Mouse (Mus musculus): ENCODE measurements around the gene Plch1. TPM values are rescaled to one million over a fixed set of nuclear protein-coding genes. Genes with fewer than 3 reads are reported as not detected.

Plch1 gene
- polyA plus RNA-seq, 1 experiment from 2014 or later = 27.5 TPM

DNA sequence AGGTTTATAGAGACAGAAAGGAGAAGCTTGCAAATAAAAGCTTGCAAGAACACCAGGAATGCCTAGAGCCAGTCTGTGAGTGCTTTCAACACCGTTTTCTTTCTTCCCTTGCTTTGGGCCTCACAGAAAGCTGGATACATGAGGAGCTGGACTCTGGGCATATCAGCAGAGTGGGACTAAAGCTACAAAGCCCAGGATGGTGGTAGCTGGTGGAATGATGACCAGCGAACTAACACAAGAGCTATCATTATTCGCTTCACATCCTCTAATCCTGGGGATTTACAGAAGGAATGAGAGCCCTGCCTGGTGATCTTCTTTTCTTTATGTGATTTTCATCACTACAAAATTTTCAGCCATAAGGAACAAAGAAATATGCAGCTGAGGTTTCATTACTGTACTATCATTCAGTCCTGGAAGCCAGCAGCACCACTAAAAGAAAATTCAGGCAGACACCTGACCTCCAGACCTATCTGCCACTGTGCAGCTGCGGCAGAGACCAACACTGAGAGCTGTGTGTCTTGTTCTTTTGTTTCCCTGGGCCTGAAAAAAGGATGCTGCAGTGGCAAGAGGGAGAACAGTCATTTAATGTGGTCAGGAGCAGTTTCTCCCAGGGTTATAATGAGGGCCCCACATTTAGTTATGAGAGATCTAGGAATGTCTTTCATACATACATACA is 172.5 kb downstream of the Plch1 start:
- Histone ChIP-seq H3K4me3 (ENCODE audit: low read depth, low read length) (no peak overlapping the region), H3K4me1 (replicated peaks; ENCODE audit: control insufficient read depth, insufficient read depth, low read length) (no peaks in the 10 kb centered on the region), H3K9ac (ENCODE audit: low read length) (no peak overlapping the region), H3K27ac (ENCODE audit: low read depth, low read length) (no peak overlapping the region), H3K4me2 (ENCODE audit: low read depth, low read length, severe bottlenecking) (no peak overlapping the region), H3K36me3 (ENCODE audit: control insufficient read depth, insufficient read depth, low read length) (no peaks in the 10 kb centered on the region; the same call in 1 of the 2 replicates), H3K9me3 (ENCODE audit: control insufficient read depth, low read length) (no peaks in the 10 kb centered on the region), H3K27me3 (ENCODE audit: control insufficient read depth, insufficient read depth, low read length) (no peaks in the 10 kb centered on the region)
- 64% methylated on average over 4 of the region's 4 CpGs for WGBS
- ATAC-seq (replicated peaks; ENCODE audit: low FRiP score) = no peak
- no peak for DNase-seq (ENCODE audit: low spot score)

DNA sequence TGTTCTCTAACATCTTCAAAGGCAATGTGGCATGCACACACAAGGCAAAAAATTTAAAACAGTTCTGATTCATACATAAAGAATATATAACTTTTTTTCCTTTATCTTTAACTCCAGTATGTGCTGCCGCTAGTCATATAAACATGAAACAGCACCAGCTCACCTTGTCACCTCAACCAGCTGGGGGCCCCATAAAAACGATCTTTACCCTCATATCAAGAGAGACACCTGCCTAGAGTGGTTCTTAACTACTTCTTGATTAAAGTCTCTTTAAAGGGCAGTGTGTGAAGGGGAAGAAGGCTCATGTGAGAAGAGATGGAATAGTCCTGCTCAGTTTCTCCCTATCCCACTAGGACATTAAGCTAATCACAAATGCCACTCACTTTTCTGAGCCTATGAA is 205.6 kb downstream of the Plch1 start:
- Histone ChIP-seq H3K27ac (ENCODE audit: low read depth, low read length) (no peak overlapping the region), H3K27me3 (ENCODE audit: control insufficient read depth, insufficient read depth, low read length) (no peaks in the 10 kb centered on the region), H3K9ac (ENCODE audit: low read length) (no peak overlapping the region), H3K4me3 (ENCODE audit: low read depth, low read length) (no peak overlapping the region), H3K4me2 (ENCODE audit: low read depth, low read length, severe bottlenecking) (no peak overlapping the region), H3K4me1 (replicated peaks; ENCODE audit: control insufficient read depth, insufficient read depth, low read length) (no peaks in the 10 kb centered on the region), H3K36me3 (ENCODE audit: control insufficient read depth, insufficient read depth, low read length) (no peaks in the 10 kb centered on the region; the same call in 1 of the 2 replicates), H3K9me3 (ENCODE audit: control insufficient read depth, low read length) (no peaks in the 10 kb centered on the region)
- no peak for ATAC-seq (replicated peaks; ENCODE audit: low FRiP score)
- DNase-seq (ENCODE audit: low spot score) = no peak
- 89% methylated on average over 2 of the region's 2 CpGs for WGBS

DNA sequence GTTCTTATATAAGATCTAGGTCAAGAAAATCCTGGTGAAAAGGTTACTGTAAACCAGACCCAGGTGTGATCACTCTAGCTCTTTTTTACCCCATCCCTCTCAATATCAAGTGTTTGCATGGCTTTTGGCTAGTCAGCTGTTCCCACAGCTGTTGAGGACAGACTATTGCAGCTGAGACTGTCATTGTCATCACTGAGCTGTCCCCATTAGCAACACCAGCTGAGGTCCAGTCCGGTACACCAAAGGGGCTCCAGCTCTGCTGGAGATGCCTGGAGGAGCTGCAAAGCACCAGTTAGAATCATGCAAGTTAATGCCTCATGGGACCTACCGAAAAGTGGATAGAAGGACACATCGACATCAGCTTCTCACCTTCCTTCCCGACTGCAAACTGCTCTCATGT is 206.5 kb downstream of the Plch1 start:
- H3K36me3 ChIP-seq (ENCODE audit: control insufficient read depth, insufficient read depth, low read length) = no peaks in the 10 kb centered on the region
- DNase-seq (ENCODE audit: low spot score) = no peak

DNA sequence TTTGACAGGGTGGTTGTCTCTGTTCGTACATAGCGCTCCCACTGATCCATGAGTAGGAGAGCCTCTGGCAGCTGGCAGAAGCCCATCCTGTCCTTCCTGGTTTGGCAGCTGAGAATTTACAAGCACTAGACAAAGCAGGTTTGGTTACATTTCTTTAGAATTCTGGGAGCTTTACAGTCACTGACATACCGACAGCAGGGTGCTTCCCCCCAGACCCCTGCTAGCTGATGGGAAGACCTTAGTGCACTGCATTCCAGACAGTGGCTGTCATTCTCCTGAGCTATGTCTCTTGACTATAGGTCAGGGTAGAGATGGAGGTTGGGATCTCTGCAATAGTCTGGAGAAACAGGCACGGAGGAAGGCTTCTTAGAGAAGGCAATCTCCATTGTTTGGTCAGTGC is 230.5 kb downstream of the Plch1 start:
- Histone ChIP-seq H3K27me3 (ENCODE audit: control insufficient read depth, insufficient read depth, low read length) (no peaks in the 10 kb centered on the region), H3K27ac (ENCODE audit: low read depth, low read length) (no peak overlapping the region), H3K4me1 (replicated peaks; ENCODE audit: control insufficient read depth, insufficient read depth, low read length) (no peaks in the 10 kb centered on the region), H3K36me3 (ENCODE audit: control insufficient read depth, insufficient read depth, low read length) (no peaks in the 10 kb centered on the region), H3K4me3 (ENCODE audit: low read depth, low read length) (no peak overlapping the region), H3K9me3 (ENCODE audit: control insufficient read depth, low read length) (no peaks in the 10 kb centered on the region), H3K4me2 (ENCODE audit: low read depth, low read length, severe bottlenecking) (no peak overlapping the region), H3K9ac (ENCODE audit: low read length) (no peak overlapping the region)
- DNase-seq (ENCODE audit: low spot score) (no peak), ATAC-seq (replicated peaks; ENCODE audit: low FRiP score) (no peak)
- WGBS = 62% methylated on average over 4 of the region's 4 CpGs

More for the DNA sequence above, 206.5 kb downstream of the Plch1 start:
- 79% methylated on average over 4 of the region's 4 CpGs for WGBS
- no peak for ATAC-seq (replicated peaks; ENCODE audit: low FRiP score)
- no peak overlapping the region for H3K9ac ChIP-seq (ENCODE audit: low read length)
- H3K27me3 ChIP-seq (ENCODE audit: control insufficient read depth, insufficient read depth, low read length) = no peaks in the 10 kb centered on the region
- H3K4me3 ChIP-seq (ENCODE audit: low read depth, low read length) = no peak overlapping the region
- H3K9me3 ChIP-seq (ENCODE audit: control insufficient read depth, low read length) = no peaks in the 10 kb centered on the region
- no peak overlapping the region for H3K4me2 ChIP-seq (ENCODE audit: low read depth, low read length, severe bottlenecking)
- no peaks in the 10 kb centered on the region for H3K4me1 ChIP-seq (replicated peaks; ENCODE audit: control insufficient read depth, insufficient read depth, low read length)
- no peak overlapping the region for H3K27ac ChIP-seq (ENCODE audit: low read depth, low read length)

DNA sequence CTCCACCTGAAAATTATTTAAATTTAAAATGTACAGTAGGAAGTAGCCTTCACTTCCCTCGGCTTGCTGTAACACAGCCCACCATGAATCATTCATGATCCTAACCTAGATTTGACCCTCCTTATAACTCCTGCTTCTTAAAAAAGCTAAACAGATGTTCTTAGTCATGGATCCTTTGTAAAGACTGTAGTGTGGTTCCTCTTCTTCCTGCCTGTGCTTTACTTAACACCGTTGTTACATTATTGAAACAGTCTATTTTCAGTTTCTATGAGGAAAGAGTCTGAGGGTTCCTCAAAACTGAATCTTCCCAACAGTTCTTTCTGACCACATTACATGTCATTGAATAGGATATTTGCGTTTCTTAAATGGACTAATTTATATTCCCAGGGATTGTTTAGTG is 234.0 kb downstream of the Plch1 start:
- no peak for ATAC-seq (replicated peaks; ENCODE audit: low FRiP score)

DNA sequence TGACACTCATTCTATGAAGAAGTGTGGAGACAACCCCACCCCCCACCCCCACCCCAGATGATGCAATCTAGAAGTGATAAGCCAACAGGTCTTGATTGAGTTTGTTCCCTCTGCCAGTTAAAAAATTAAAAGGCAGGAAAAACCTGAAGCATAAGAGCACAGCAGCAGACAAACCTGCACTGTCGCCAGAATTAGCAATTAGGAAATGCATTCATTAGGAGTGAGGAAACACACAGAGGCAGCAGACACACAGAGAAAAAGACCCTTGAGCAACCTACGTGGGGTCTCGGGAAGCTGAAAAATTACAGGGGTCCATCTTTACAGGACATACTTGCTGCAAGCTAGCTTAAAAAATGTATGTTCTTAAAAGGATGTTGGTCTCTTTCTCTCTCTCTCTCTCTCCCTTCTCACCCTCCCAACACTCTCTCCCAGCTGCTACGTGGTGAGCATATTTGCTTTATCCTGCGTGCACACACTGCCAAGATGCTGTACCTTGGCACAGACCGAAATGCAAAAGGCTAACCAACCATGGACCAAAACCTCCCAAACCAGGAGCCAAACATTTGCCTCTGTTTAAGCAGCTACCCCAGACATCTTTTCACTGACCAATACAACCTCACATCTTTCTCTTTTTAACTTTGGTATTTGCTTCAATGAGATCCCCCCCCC is 234.6 kb downstream of the Plch1 start:
- H3K4me1 ChIP-seq (replicated peaks; ENCODE audit: control insufficient read depth, insufficient read depth, low read length) = no peaks in the 10 kb centered on the region
- no peaks in the 10 kb centered on the region for H3K9me3 ChIP-seq (ENCODE audit: control insufficient read depth, low read length)
- DNase-seq (ENCODE audit: low spot score) (no peak), ATAC-seq (replicated peaks; ENCODE audit: low FRiP score) (no peak)
- no peak overlapping the region for H3K4me2 ChIP-seq (ENCODE audit: low read depth, low read length, severe bottlenecking)
- no peak overlapping the region for H3K4me3 ChIP-seq (ENCODE audit: low read depth, low read length)
- H3K9ac ChIP-seq (ENCODE audit: low read length) = no peak overlapping the region
- no peaks in the 10 kb centered on the region for H3K27me3 ChIP-seq (ENCODE audit: control insufficient read depth, insufficient read depth, low read length)
- H3K27ac ChIP-seq (ENCODE audit: low read depth, low read length) = no peak overlapping the region
- H3K36me3 ChIP-seq (ENCODE audit: control insufficient read depth, insufficient read depth, low read length) = no peaks in the 10 kb centered on the region
- 84% methylated on average over 6 of the region's 6 CpGs for WGBS

More for the DNA sequence above, 234.0 kb downstream of the Plch1 start:
- no peak overlapping the region for H3K9ac ChIP-seq (ENCODE audit: low read length)
- DNase-seq (ENCODE audit: low spot score) = no peak
- no peak overlapping the region for H3K4me2 ChIP-seq (ENCODE audit: low read depth, low read length, severe bottlenecking)
- H3K9me3 ChIP-seq (ENCODE audit: control insufficient read depth, low read length) = no peaks in the 10 kb centered on the region
- no peak overlapping the region for H3K27ac ChIP-seq (ENCODE audit: low read depth, low read length)
- H3K4me1 ChIP-seq (replicated peaks; ENCODE audit: control insufficient read depth, insufficient read depth, low read length) = no peaks in the 10 kb centered on the region
- no peaks in the 10 kb centered on the region for H3K27me3 ChIP-seq (ENCODE audit: control insufficient read depth, insufficient read depth, low read length)
- 88% methylated on average over 3 of the region's 3 CpGs for WGBS
- H3K36me3 ChIP-seq (ENCODE audit: control insufficient read depth, insufficient read depth, low read length) = no peaks in the 10 kb centered on the region
- H3K4me3 ChIP-seq (ENCODE audit: low read depth, low read length) = no peak overlapping the region

Other genes with a start within 250 kb of the Plch1 start
- gene E130311K13Rik, start 30.0 kb upstream of the Plch1 start, polyA plus RNA-seq (2014; fragmentation: Nextera tagmentation; extraction: Ambion mirVana) = 3.0 and 4.0 TPM in 2 replicates
- gene Slc33a1, start 65.3 kb upstream of the Plch1 start, polyA plus RNA-seq (2014; fragmentation: Nextera tagmentation; extraction: Ambion mirVana) = 13.0 and 13.7 TPM in 2 replicates
- 70.5 and 73.6 TPM in 2 replicates for gene Gmps, start 76.6 kb upstream of the Plch1 start, polyA plus RNA-seq (2014; fragmentation: Nextera tagmentation; extraction: Ambion mirVana)
- gene Vmn2r1, start 182.1 kb upstream of the Plch1 start, polyA plus RNA-seq (2014; fragmentation: Nextera tagmentation; extraction: Ambion mirVana) = not detected in 2 replicates
- not detected in 2 replicates for gene Vmn2r2, start 242.5 kb upstream of the Plch1 start, polyA plus RNA-seq (2014; fragmentation: Nextera tagmentation; extraction: Ambion mirVana)